In the genomic region with DNA sequence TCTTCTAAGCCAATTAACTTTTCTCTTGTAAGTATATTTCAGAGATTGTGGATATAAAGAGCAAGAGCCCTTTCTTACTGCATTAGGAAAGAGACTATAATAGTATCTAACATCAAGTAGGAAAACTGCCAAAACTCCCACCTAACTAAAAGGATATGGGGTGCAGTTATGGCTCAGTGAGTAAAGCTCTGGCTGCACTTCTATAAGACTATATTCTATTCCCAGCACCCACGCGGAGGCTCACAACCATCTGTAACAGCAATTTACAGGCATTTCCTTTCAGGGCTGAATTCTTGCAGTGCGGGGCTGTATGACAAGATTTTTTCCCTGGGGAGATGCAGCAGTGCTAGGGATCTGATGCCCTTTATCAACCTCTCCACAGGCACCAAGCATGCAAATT, we compare ENCODE assay signal across 22 mouse cellular contexts. TPM values are rescaled to one million over a fixed set of nuclear protein-coding genes. Genes with fewer than 3 reads are reported as not detected.
A peak's percentile ranks its signal among the peaks of the same experiment; 100 is the strongest.
DNase-seq lines count a peak whose midpoint lies in the region; ATAC-seq and TF ChIP-seq lines count a peak whose summit lies in the region.
"Had no signal": no experiment of that assay in that cellular context is flagged by ENCODE, and none has a peak within 500 bp of the region (broad histone marks: within the 10 kb centered on the region; RNA-seq: fewer than 3 reads in every experiment).

No protein-coding gene starts in this region.

- H3K4me3 ChIP-seq in left cerebral cortex, adult 2 months = no peak overlapping the region
- no peak overlapping the region for H3K4me3 ChIP-seq in kidney, embryonic 14.5 days (ENCODE audit: low read length)
- H3K4me3 ChIP-seq: embryonic facial prominence, embryonic 15.5 days; heart, embryonic 10.5 days; liver, embryonic 12.5 days; midbrain, embryonic 10.5 days had no signal

- no peaks in the 10 kb centered on the region for H3K27me3 ChIP-seq in kidney, embryonic 14.5 days (ENCODE audit: control insufficient read depth, insufficient read depth, low read length)
- H3K27me3 ChIP-seq: embryonic facial prominence, embryonic 15.5 days; liver, embryonic 12.5 days; Patski had no signal

- no peaks in the 10 kb centered on the region for H3K9me3 ChIP-seq in kidney, embryonic 14.5 days (ENCODE audit: control insufficient read depth, low read length)
- H3K9me3 ChIP-seq: embryonic facial prominence, embryonic 15.5 days; heart, embryonic 10.5 days; liver, embryonic 12.5 days; midbrain, embryonic 10.5 days had no signal

- intact Hi-C loops in left cerebral cortex, adult 2 months (cut with DNase I) = loop anchor here (5.0 to 10.0 kb wide), 2 partner anchors 41 to 149 kb away; no protein-coding TSS in a partner anchor

- H3K4me2 ChIP-seq in kidney, embryonic 14.5 days (replicated peaks; ENCODE audit: low read depth, low read length) = no peak overlapping the region
- H3K4me2 ChIP-seq: embryonic facial prominence, embryonic 15.5 days; liver, embryonic 12.5 days; lung, embryonic 14.5 days had no signal

- WGBS in kidney, embryonic 14.5 days = 84% methylated on average over 3 of the region's 3 CpGs

- no peaks in the 10 kb centered on the region for H3K36me3 ChIP-seq in kidney, embryonic 14.5 days (ENCODE audit: control insufficient read depth, insufficient read depth, low read length)
- H3K36me3 ChIP-seq: embryonic facial prominence, embryonic 15.5 days; heart, embryonic 10.5 days; liver, embryonic 12.5 days had no signal

- no peak overlapping the region for H3K9ac ChIP-seq in kidney, embryonic 14.5 days (ENCODE audit: low read depth, low read length)
- H3K9ac ChIP-seq: embryonic facial prominence, embryonic 15.5 days; liver, embryonic 12.5 days; lung, embryonic 14.5 days had no signal

- no peak overlapping the region; the same call in 1 of the 2 replicates for H3K27ac ChIP-seq in left cerebral cortex, adult 2 months
- H3K27ac ChIP-seq in kidney, embryonic 14.5 days (ENCODE audit: low read depth, low read length) = no peak overlapping the region
- H3K27ac ChIP-seq: embryonic facial prominence, embryonic 15.5 days; heart, embryonic 10.5 days; liver, embryonic 12.5 days; midbrain, embryonic 10.5 days had no signal

- TF ChIP-seq CTCF in left cerebral cortex, adult 2 months (IDR thresholded peaks at IDR 0.05) = no peak

- no peak for ATAC-seq in kidney, embryonic 14.5 days (ENCODE audit: low FRiP score, low TSS enrichment)
- ATAC-seq in erythroblast, adult 5-6 weeks (replicated peaks; ENCODE audit: low FRiP score, poor library complexity, severe bottlenecking) = no peak
- ATAC-seq: hindbrain, embryonic 16.5 days; liver, embryonic 12.5 days; Patski had no signal

- no peaks in the 10 kb centered on the region for H3K4me1 ChIP-seq in kidney, embryonic 14.5 days (ENCODE audit: control insufficient read depth, insufficient read depth, low read length)

- peak; percentile 79 to 86 for DNase-seq in frontal cortex, adult 2 months (ENCODE audit: extremely low spot score in 1 of 2, low spot score in 1 of 2)
- DNase-seq in frontal cortex, postnatal 36 days (ENCODE audit: low spot score in 2 of 2) = peak; percentile 69 to 87
- DNase-seq in left cerebral cortex, adult 2 months (ENCODE audit: extremely low spot score in 1 of 2, low spot score in 2 of 2) = peak; percentile 58 to 60
- peak; percentile 50 for DNase-seq in right cerebral cortex, postnatal 14 days
- no peak for DNase-seq in heart, adult 11 months
- DNase-seq: adrenal gland, postnatal 36 days; cerebellum, adult 8-10 months; gastrocnemius, postnatal 10 days; heart, postnatal 10 days; kidney, adult 11 months; kidney, postnatal 36 days; lung, embryonic 14.5 days; lung, postnatal 4 days; thymus, adult 2 months had no signal

RNA-seq across cellular contexts. Expression of a gene that starts 36.9 kb away (rescaled TPM):
- 30.9 and 33.5 TPM in 2 replicates for polyA plus RNA-seq in frontal cortex, adult 2 months (2012; rRNA removed)
- 10 to 100 TPM; 47.1 to 47.5 TPM for total RNA-seq in left cerebral cortex, adult 2 months (2021)
- 6.7 and 10.8 TPM in 2 replicates for polyA plus RNA-seq in kidney, embryonic 14.5 days (2014; fragmentation: Nextera tagmentation; extraction: Ambion mirVana)
- total RNA-seq in erythroblast, adult 5-6 weeks (2015; ENCODE audit: low replicate concordance) = 13.6 and 21.9 TPM in 2 replicates
- total RNA-seq in erythroblast, adult 5-6 weeks (2017; ENCODE audit: low replicate concordance) = 11.4 and 12.0 TPM in 2 replicates
